Mouse (Mus musculus): ENCODE measurements around the gene Slc38a6.

GRCm38 (mm10) chr12:73350466-73350865 is 63.9 kb downstream of the Slc38a6 start:
- TF ChIP-seq CTCF (IDR thresholded peaks at IDR 0.05; ENCODE audit: low read depth) = no peak
- TF ChIP-seq EP300 (optimal IDR thresholded peaks at IDR 0.05) = no peak

All from stomach, postnatal 0 days (tissue).